Mouse (Mus musculus) T-cell, adult 66 days (primary cell): ENCODE measurements around the gene Fbxw26. TPM values are rescaled to one million over a fixed set of nuclear protein-coding genes. Genes with fewer than 3 reads are reported as not detected.

Source experiments
- total RNA-seq, 2 experiments: library from RNA; stranded (reverse); gene quantifications; 3 replicates in 1 of 2; 4 replicates in 1 of 2; pipeline ENCODE4 v1.2.4; 2023

Fbxw26 gene
- not detected for total RNA-seq

DNA sequence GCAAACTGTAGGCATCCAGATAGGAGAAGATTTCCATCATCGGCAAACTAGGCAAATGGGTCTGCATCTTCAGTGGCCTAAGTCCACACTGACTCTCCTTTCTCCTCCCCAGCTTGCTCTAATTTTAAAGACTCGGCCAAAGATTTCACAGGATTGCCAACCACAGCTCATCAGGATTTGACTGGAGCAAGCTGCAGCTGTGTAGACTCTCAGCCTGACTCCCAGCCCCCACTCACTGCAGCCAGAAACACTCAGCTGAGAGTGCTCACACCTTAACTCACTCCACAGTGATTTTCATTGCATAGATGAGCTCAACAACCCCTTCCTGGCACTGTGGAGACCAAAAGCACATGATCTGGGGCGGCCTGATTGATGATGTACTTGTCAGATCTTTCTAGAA lies at the start of gene Fbxw26:
TSS of gene Fbxw26 (minus strand) at position 101 of the 400 bp plus-strand sequence.

DNA sequence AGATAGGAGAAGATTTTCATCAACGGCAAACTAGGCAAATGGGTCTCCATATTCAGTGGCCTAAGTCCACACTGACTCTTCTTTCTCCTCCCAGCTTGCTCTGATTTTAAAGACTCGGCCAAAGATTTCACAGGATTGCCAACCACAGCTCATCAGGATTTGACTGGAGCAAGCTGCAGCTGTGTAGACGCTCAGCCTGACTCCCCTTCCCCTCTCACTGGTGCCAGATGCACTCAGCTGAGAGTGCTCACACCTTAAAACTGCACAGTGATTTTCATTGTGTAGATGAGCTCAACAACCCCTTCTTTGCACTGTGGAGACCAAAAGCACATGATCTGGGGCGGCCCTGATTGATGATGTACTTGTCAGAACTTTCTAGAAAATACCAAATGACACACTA lies 44.7 kb upstream of the Fbxw26 start, which contains the start of gene Fbxw27:
TSS of gene Fbxw27 (minus strand) at position 101 of the 400 bp plus-strand sequence.

DNA sequence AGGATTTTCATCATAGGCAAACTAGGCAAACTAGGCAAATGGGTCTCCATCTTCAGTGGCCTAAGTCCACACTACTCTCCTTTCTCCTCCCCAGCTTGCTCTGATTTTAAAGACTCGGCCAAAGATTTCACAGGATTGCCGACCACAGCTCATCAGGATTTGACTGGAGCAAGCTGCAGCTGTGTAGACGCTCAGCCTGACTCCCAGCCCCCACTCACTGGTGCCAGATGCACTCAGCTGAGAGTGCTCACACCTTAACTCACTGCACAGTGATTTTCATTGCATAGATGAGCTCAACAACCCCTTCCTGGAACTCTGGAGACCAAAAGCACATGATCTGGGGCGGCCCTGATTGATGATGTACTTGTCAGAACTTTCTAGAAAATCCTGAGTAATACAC lies 43.3 kb downstream of the Fbxw26 start, which contains the start of gene Fbxw18:
TSS of gene Fbxw18 (minus strand) at position 101 of the 400 bp plus-strand sequence.

Other genes with a start within 250 kb of the Fbxw26 start
- not detected for gene Fbxw15, start 177.8 kb downstream of the Fbxw26 start, total RNA-seq
- gene Fbxw24, start 120.0 kb downstream of the Fbxw26 start, total RNA-seq: not detected
- gene Fbxw25, start 81.4 kb downstream of the Fbxw26 start, total RNA-seq: not detected
- not detected for gene Fbxw18, start 43.4 kb downstream of the Fbxw26 start, total RNA-seq
- not detected for gene Fbxw27, start 44.6 kb upstream of the Fbxw26 start, total RNA-seq
- not detected for gene Spink8, start 66.2 kb upstream of the Fbxw26 start, total RNA-seq
- gene Nme6, start 86.7 kb upstream of the Fbxw26 start, total RNA-seq: 10 to 100 TPM in 1 of 2 experiments, 1 to 10 TPM in 1; 10.0 TPM
- gene Camp, start 103.5 kb upstream of the Fbxw26 start, total RNA-seq: 1 to 10 TPM; 1.4 to 1.8 TPM
- 10 to 100 TPM; 10.6 to 15.0 TPM for gene Cdc25a, start 129.5 kb upstream of the Fbxw26 start, total RNA-seq
- 100 to 1,000 TPM; 101 to 118 TPM for gene Map4, start 185.4 kb upstream of the Fbxw26 start, total RNA-seq